Mouse (Mus musculus) liver, adult 10 weeks (tissue): ENCODE measurements around the gene Myo9a. TPM values are rescaled to one million over a fixed set of nuclear protein-coding genes. Genes with fewer than 3 reads are reported as not detected.

Experiments
- polyA plus RNA-seq: library from polyadenylated mRNA; stranded (reverse); fragments of 350-450 nt; fragmentation: Illumina TruSeq; extraction: RNeasy Lipid Tissue Mini Kit (QIAGEN cat#74804); gene quantifications from one replicate; pipeline ENCODE4 v1.2.3, GENCODE M21; 2014; ENCODE audit warnings: low read depth, low replicate concordance

The Myo9a gene
- 3.0 TPM for polyA plus RNA-seq

DNA sequence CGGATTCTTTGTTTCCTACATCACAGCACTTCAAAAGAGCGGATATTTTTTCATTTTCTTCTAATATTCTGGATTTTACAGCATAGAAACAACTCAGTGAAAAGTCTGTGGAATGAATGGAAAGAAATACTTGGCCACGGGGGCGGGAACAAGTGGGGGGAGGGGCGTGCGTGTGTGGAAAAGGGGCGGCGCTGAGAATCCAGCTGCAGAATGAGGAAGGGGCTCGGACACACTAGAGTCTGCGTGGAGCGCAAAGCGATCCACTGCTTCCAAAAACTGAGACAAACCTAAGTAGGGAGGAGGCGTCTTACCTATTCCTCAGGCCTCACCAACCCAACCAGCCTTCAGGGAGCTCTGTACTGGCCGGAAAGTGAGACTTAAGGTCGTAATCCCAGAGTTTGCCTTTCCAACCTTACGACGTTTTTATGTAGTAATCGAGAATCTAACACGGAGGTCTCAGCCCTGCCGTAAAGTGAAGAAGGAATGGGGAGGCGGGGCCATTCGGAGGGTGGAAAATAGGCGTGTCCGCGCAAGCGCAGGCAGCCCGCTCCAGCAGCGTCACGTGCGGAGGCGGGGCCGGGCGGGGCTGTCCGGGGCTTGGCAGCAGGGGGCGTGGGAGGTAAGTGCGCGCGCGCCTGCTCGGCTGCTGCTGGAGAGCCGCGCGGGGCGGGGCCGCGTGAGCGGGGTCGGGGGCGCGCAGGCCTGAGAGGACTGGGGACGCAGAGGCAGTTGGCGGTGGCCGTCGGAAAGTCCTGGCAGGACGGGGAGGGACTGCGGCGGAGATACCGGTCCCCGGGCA is at the start of gene Myo9a, which contains the start of gene Senp8:
Myo9a (plus strand) TSS at position 630 of the 799 bp plus-strand sequence.
Senp8 (minus strand) TSS at position 444 of the 799 bp plus-strand sequence.

GRCm38 (mm10) chr9:59960559-59960958 is 209.9 kb downstream of the Myo9a start, which contains the start of gene Nr2e3:
Nr2e3 (minus strand) TSS chr9:59960659.

Other genes starting within 250 kb of the Myo9a start
- 17.6 TPM for gene Hexa, start 211.4 kb upstream of the Myo9a start, polyA plus RNA-seq
- gene Tmem202, start 211.0 kb upstream of the Myo9a start, polyA plus RNA-seq: not detected
- gene Celf6, start 173.0 kb upstream of the Myo9a start, polyA plus RNA-seq: not detected
- 10.6 TPM for gene Parp6, start 133.6 kb upstream of the Myo9a start, polyA plus RNA-seq
- 2.0 TPM for gene Pkm, start 94.5 kb upstream of the Myo9a start, polyA plus RNA-seq
- not detected for gene Gramd2, start 70.8 kb upstream of the Myo9a start, polyA plus RNA-seq
- gene Senp8, start 186 bp upstream of the Myo9a start, polyA plus RNA-seq: 5.1 TPM
- gene Nr2e3, start 209.8 kb downstream of the Myo9a start, polyA plus RNA-seq: not detected